Mouse (Mus musculus): ENCODE data around the gene Lsr. TPM values are rescaled to one million over a fixed set of nuclear protein-coding genes. Genes with fewer than 3 reads are reported as not detected.

Lsr gene
- polyA plus RNA-seq, 1 experiment from 2014 or later: 15.4 TPM

DNA sequence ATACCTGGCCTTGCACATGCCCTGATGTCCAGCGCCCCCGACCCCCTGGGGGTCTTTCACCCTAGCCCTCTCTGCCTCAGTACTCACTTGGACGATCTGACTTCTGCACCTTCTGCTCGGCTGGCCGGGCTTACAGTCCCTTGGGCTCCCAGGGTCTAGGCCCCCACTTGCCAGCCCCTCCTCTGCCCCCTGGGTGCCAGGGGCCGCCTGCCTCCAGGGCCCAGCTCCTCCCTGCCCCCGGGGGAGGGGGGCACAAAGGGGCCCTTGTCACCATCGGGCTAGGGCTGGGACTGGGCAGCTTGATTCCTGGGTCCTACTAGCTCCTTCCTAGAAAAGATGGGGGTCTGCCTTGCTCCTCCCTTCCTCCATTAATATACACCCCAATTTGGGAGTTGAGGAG lies 58.5 kb downstream of the Lsr start, which contains the start of gene Mag:
Mag (minus strand) TSS at position 142 of the 400 bp plus-strand sequence.
- no peaks in the 10 kb centered on the region for H3K9me3 ChIP-seq
- 81% methylated on average over 8 of the region's 8 CpGs for WGBS
- no peaks in the 10 kb centered on the region for H3K36me3 ChIP-seq
- ATAC-seq (ENCODE audit: low FRiP score, low read depth): no peak
- no peak within 1 kb of the TSS for H3K9ac ChIP-seq
- no peak within 1 kb of the TSS for H3K4me3 ChIP-seq
- H3K4me2 ChIP-seq (replicated peaks): no peak within 1 kb of the TSS
- no peak within 1 kb of the TSS for H3K27ac ChIP-seq
- no peaks in the 10 kb centered on the region for H3K4me1 ChIP-seq
- H3K27me3 ChIP-seq (replicated peaks): no peaks in the 10 kb centered on the region

DNA sequence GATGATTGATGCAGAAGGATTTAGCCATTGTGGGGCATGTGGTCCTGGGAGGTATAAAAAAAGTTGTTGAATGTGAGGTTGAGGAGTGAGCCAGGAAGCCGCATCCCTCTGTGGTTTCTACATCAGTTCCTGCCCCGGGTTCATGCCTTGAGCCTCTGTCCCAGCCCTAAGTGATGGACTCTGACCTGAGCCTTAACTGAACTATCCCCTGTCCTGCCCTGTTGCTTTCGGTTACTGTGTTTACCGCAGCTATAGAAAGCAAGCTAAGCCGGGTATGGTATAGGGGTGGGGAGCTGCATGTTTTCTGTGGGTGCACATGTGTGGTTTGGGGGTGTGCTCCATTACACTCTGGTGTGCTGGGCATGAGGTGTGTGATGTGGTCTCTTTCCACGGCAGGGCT lies 63.5 kb downstream of the Lsr start:
- Histone ChIP-seq H3K4me3 (no peak overlapping the region), H3K36me3 (no peaks in the 10 kb centered on the region), H3K4me2 (replicated peaks) (no peak overlapping the region), H3K4me1 (peaks cover 11% of the 10 kb centered on the region; the same call in 1 of the 2 replicates), H3K9ac (no peak overlapping the region), H3K27me3 (replicated peaks) (no peaks in the 10 kb centered on the region), H3K9me3 (no peaks in the 10 kb centered on the region), H3K27ac (no peak overlapping the region)
- no peak for ATAC-seq (ENCODE audit: low FRiP score, low read depth)
- WGBS: 84% methylated on average over 6 of the region's 6 CpGs

DNA sequence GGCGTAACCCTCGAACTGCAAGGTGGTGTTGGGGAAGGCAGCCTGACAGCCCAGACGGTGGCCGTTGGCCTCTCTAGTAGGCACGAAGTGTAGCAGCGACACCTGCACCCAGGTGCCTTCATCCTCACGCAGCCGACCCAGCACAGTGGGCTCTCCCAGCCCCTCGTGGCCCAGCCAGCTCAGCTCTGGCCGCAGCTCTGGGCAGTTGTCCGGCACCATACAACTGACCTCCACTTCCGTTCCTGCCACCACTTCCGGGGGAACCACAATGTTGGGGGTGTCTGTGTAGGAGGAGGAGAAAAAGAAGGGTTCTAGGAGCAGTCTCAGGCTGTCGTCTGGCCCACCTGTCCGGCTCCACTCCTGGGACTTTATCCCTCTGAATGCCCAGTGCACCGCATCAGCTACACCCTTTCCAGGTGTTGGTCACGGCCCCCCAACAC lies 64.3 kb downstream of the Lsr start:
- H3K36me3 ChIP-seq: no peaks in the 10 kb centered on the region
- no peak overlapping the region for H3K9ac ChIP-seq
- H3K4me2 ChIP-seq (replicated peaks): peak overlapping the region; percentile 61
- peak; percentile 4 for ATAC-seq (ENCODE audit: low FRiP score, low read depth)
- no peak overlapping the region for H3K27ac ChIP-seq
- H3K4me3 ChIP-seq: peak overlapping the region; percentile 24; the same call in 1 of the 2 replicates
- no peaks in the 10 kb centered on the region for H3K27me3 ChIP-seq (replicated peaks)
- peaks cover 11% of the 10 kb centered on the region; the same call in 1 of the 2 replicates for H3K4me1 ChIP-seq
- 24% methylated on average over 16 of the region's 17 CpGs for WGBS
- H3K9me3 ChIP-seq: no peaks in the 10 kb centered on the region

DNA sequence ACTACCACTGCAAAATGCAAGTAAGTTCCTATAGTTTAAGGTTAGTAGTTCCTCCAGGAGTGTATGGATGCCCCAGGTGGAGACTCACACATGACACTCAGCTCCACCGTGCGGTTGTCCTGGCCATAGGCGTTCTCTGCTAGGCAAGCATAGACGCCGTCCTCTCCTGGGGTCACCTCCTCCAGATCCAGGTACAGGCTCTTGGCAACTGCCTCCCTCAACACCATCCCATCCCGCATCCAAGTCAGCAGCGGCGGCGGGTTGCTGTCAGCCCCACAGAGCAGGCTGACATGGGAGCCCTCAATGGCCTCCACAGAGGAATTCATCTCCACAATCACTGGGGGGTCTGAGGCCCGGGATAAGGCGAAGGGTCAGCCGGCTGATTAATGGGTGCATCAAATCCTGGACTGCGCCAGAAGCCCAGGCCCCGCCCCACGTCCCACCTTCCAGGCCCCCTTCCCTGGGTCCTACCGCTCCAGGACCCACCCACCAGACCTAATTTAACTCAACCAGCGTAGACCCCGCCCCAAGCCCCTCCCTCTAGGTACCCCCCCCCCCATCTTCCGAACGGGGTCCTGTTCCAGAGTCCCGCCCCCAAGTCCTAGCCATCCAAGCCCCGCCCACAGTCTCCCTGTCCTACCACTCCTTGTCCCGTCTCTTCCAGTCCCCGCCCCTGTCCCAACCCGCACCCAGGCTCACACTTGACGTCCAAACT lies 64.8 kb downstream of the Lsr start:
- Histone ChIP-seq H3K27me3 (replicated peaks) (no peaks in the 10 kb centered on the region), H3K9ac (no peak overlapping the region), H3K4me3 (peak overlapping the region; percentile 24), H3K36me3 (no peaks in the 10 kb centered on the region), H3K4me1 (peaks cover 11% of the 10 kb centered on the region; the same call in 1 of the 2 replicates), H3K27ac (no peak overlapping the region), H3K9me3 (no peaks in the 10 kb centered on the region), H3K4me2 (replicated peaks) (peak overlapping the region; percentile 61)
- 2% methylated on average over 25 of the region's 26 CpGs for WGBS
- peak; percentile 76 for ATAC-seq (ENCODE audit: low FRiP score, low read depth)

Other genes with a start within 250 kb of the Lsr start
- 185 and 194 TPM in 2 replicates for gene Tmem147, start 243.9 kb downstream of the Lsr start, polyA plus RNA-seq (2016; fragmentation: Nextera tagmentation; extraction: Ambion mirVana)
- 1.4 and 1.5 TPM in 2 replicates for gene Gapdhs, start 229.8 kb downstream of the Lsr start, polyA plus RNA-seq (2016; fragmentation: Nextera tagmentation; extraction: Ambion mirVana)
- 1.1 and 2.6 TPM in 2 replicates for gene Sbsn, start 222.0 kb downstream of the Lsr start, polyA plus RNA-seq (2016; fragmentation: Nextera tagmentation; extraction: Ambion mirVana)
- gene Dmkn, start 209.7 kb downstream of the Lsr start, polyA plus RNA-seq (2016; fragmentation: Nextera tagmentation; extraction: Ambion mirVana): 0.24 and 0.38 TPM in 2 replicates
- not detected in 2 replicates for gene Krtdap, start 185.6 kb downstream of the Lsr start, polyA plus RNA-seq (2016; fragmentation: Nextera tagmentation; extraction: Ambion mirVana)
- gene Ffar2, start 149.7 kb downstream of the Lsr start, polyA plus RNA-seq (2016; fragmentation: Nextera tagmentation; extraction: Ambion mirVana): 0.08 TPM in 1 of 2 replicates, not detected in the other
- not detected in 2 replicates for gene Ffar3, start 117.3 kb downstream of the Lsr start, polyA plus RNA-seq (2016; fragmentation: Nextera tagmentation; extraction: Ambion mirVana)
- gene Ffar1, start 111.9 kb downstream of the Lsr start, polyA plus RNA-seq (2016; fragmentation: Nextera tagmentation; extraction: Ambion mirVana): not detected in 2 replicates
- gene Cd22, start 93.1 kb downstream of the Lsr start, polyA plus RNA-seq (2016; fragmentation: Nextera tagmentation; extraction: Ambion mirVana): 0.05 TPM in 1 of 2 replicates, not detected in the other
- 0.79 and 1.2 TPM in 2 replicates for gene Mag, start 58.6 kb downstream of the Lsr start, polyA plus RNA-seq (2016; fragmentation: Nextera tagmentation; extraction: Ambion mirVana)
- not detected in 2 replicates for gene Hamp2, start 48.8 kb downstream of the Lsr start, polyA plus RNA-seq (2016; fragmentation: Nextera tagmentation; extraction: Ambion mirVana)
- not detected in 2 replicates for gene Hamp, start 29.4 kb downstream of the Lsr start, polyA plus RNA-seq (2016; fragmentation: Nextera tagmentation; extraction: Ambion mirVana)
- gene Usf2, start 16.7 kb downstream of the Lsr start, polyA plus RNA-seq (2016; fragmentation: Nextera tagmentation; extraction: Ambion mirVana): 32.0 and 38.8 TPM in 2 replicates
- gene Fam187b, start 326 bp upstream of the Lsr start, polyA plus RNA-seq (2016; fragmentation: Nextera tagmentation; extraction: Ambion mirVana): 0.42 and 0.46 TPM in 2 replicates
- gene Fxyd5, start 69.0 kb upstream of the Lsr start, polyA plus RNA-seq (2016; fragmentation: Nextera tagmentation; extraction: Ambion mirVana): 12.5 and 15.4 TPM in 2 replicates
- 64.5 and 79.5 TPM in 2 replicates for gene Fxyd7, start 78.0 kb upstream of the Lsr start, polyA plus RNA-seq (2016; fragmentation: Nextera tagmentation; extraction: Ambion mirVana)
- 24.1 and 26.5 TPM in 2 replicates for gene Fxyd1, start 83.7 kb upstream of the Lsr start, polyA plus RNA-seq (2016; fragmentation: Nextera tagmentation; extraction: Ambion mirVana)
- 4.7 and 6.1 TPM in 2 replicates for gene Lgi4, start 85.9 kb upstream of the Lsr start, polyA plus RNA-seq (2016; fragmentation: Nextera tagmentation; extraction: Ambion mirVana)
- gene Fxyd3, start 103.2 kb upstream of the Lsr start, polyA plus RNA-seq (2016; fragmentation: Nextera tagmentation; extraction: Ambion mirVana): 7.1 and 7.8 TPM in 2 replicates
- 0.27 and 0.46 TPM in 2 replicates for gene Hpn, start 141.8 kb upstream of the Lsr start, polyA plus RNA-seq (2016; fragmentation: Nextera tagmentation; extraction: Ambion mirVana)
- 2.5 and 2.8 TPM in 2 replicates for gene Scn1b, start 153.5 kb upstream of the Lsr start, polyA plus RNA-seq (2016; fragmentation: Nextera tagmentation; extraction: Ambion mirVana)
- 207 and 221 TPM in 2 replicates for gene Gramd1a, start 182.4 kb upstream of the Lsr start, polyA plus RNA-seq (2016; fragmentation: Nextera tagmentation; extraction: Ambion mirVana)